In genomic region chr11:54145990-54146389, GRCm38 (mm10) we compare ENCODE assay signal across 24 mouse cellular contexts. TPM values are rescaled to one million over a fixed set of nuclear protein-coding genes. Genes with fewer than 3 reads are reported as not detected.
DNase-seq lines count a peak whose midpoint lies in the region; ATAC-seq lines count a peak whose summit lies in the region.
"Had no signal": no experiment of that assay in that cellular context is flagged by ENCODE, and none has a peak within 500 bp of the region (broad histone marks: within the 10 kb centered on the region; RNA-seq: fewer than 3 reads in every experiment).

No protein-coding gene starts in this region.

- no peak overlapping the region for H3K9ac ChIP-seq in forebrain, embryonic 14.5 days (ENCODE audit: low read length)
- H3K9ac ChIP-seq in forebrain, embryonic 13.5 days = no peak overlapping the region
- no peak overlapping the region for H3K9ac ChIP-seq in midbrain, embryonic 14.5 days (replicated peaks; ENCODE audit: low read length)
- H3K9ac ChIP-seq: embryonic facial prominence, embryonic 15.5 days; heart, embryonic 15.5 days; intestine, embryonic 15.5 days had no signal

- ATAC-seq in forebrain, embryonic 14.5 days = no peak
- no peak for ATAC-seq in forebrain, embryonic 13.5 days
- ATAC-seq in midbrain, embryonic 14.5 days (ENCODE audit: low FRiP score, low TSS enrichment) = no peak
- peak; percentile 12 for ATAC-seq in granulocyte monocyte progenitor cell, adult 5-6 weeks (replicated peaks; ENCODE audit: poor library complexity, severe bottlenecking)
- ATAC-seq: forebrain, embryonic 16.5 days; intestine, embryonic 15.5 days; Patski had no signal

- no peak overlapping the region for H3K4me3 ChIP-seq in forebrain, embryonic 14.5 days (ENCODE audit: low read depth, low read length)
- no peak overlapping the region for H3K4me3 ChIP-seq in forebrain, embryonic 13.5 days
- no peak overlapping the region for H3K4me3 ChIP-seq in midbrain, embryonic 14.5 days (replicated peaks; ENCODE audit: low read depth, low read length)
- H3K4me3 ChIP-seq in midbrain, embryonic 10.5 days = no peak overlapping the region
- H3K4me3 ChIP-seq: embryonic facial prominence, embryonic 15.5 days; erythroblast, embryonic 14.5 days; forebrain, embryonic 10.5 days; heart, adult 2 months; heart, embryonic 15.5 days; hindbrain, embryonic 10.5 days; intestine, embryonic 15.5 days had no signal

- H3K27ac ChIP-seq in forebrain, embryonic 14.5 days (ENCODE audit: low read depth, low read length) = no peak overlapping the region
- H3K27ac ChIP-seq in forebrain, embryonic 13.5 days = no peak overlapping the region
- H3K27ac ChIP-seq in midbrain, embryonic 14.5 days (replicated peaks; ENCODE audit: low read depth, low read length) = no peak overlapping the region
- no peak overlapping the region for H3K27ac ChIP-seq in midbrain, embryonic 10.5 days (replicated peaks)
- H3K27ac ChIP-seq: embryonic facial prominence, embryonic 15.5 days; forebrain, embryonic 10.5 days; heart, adult 2 months; heart, embryonic 15.5 days; hindbrain, embryonic 10.5 days; intestine, embryonic 15.5 days had no signal

- H3K27me3 ChIP-seq in forebrain, embryonic 14.5 days (replicated peaks; ENCODE audit: control insufficient read depth, insufficient read depth, low read length) = no peaks in the 10 kb centered on the region
- no peaks in the 10 kb centered on the region for H3K27me3 ChIP-seq in forebrain, embryonic 13.5 days
- H3K27me3 ChIP-seq in midbrain, embryonic 14.5 days (ENCODE audit: control insufficient read depth, insufficient read depth, low read length) = no peaks in the 10 kb centered on the region
- H3K27me3 ChIP-seq in midbrain, embryonic 10.5 days (ENCODE audit: low read depth, poor library complexity, severe bottlenecking) = no peaks in the 10 kb centered on the region
- H3K27me3 ChIP-seq: embryonic facial prominence, embryonic 15.5 days; heart, embryonic 15.5 days; intestine, embryonic 15.5 days; Patski had no signal

- no peak overlapping the region for H3K4me2 ChIP-seq in forebrain, embryonic 14.5 days (ENCODE audit: low read length)
- no peak overlapping the region for H3K4me2 ChIP-seq in forebrain, embryonic 13.5 days
- no peak overlapping the region for H3K4me2 ChIP-seq in midbrain, embryonic 14.5 days (ENCODE audit: low read length)
- H3K4me2 ChIP-seq: embryonic facial prominence, embryonic 15.5 days; heart, embryonic 11.5 days; heart, embryonic 15.5 days; intestine, embryonic 15.5 days had no signal

- no peaks in the 10 kb centered on the region for H3K4me1 ChIP-seq in forebrain, embryonic 14.5 days (ENCODE audit: control insufficient read depth, insufficient read depth, low read length)
- H3K4me1 ChIP-seq in forebrain, embryonic 13.5 days = no peaks in the 10 kb centered on the region
- H3K4me1 ChIP-seq in midbrain, embryonic 14.5 days (ENCODE audit: control insufficient read depth, insufficient read depth, low read length) = no peaks in the 10 kb centered on the region
- H3K4me1 ChIP-seq in midbrain, embryonic 10.5 days = peaks cover 8% of the 10 kb centered on the region; the same call in 1 of the 2 replicates
- H3K4me1 ChIP-seq: embryonic facial prominence, embryonic 15.5 days; heart, embryonic 15.5 days had no signal

- DNase-seq in forebrain, embryonic 14.5 days (ENCODE audit: low spot score) = peak; percentile 11
- DNase-seq in midbrain, embryonic 14.5 days = peak; percentile 24
- no peak for DNase-seq in midbrain, embryonic 10.5 days (ENCODE audit: low spot score)
- DNase-seq in thymus, postnatal 14 days = no peak
- DNase-seq in right cerebral cortex, postnatal 36 days (ENCODE audit: low spot score in 2 of 2) = no peak
- DNase-seq: adrenal gland, adult 2 months; adrenal gland, postnatal 25 days; cerebellum, adult 18-20 months; cerebellum, adult 9-11 months; cerebellum, postnatal 36 days; gastrocnemius, postnatal 10 days; heart, adult 2 months; heart, postnatal 14 days had no signal

- no peaks in the 10 kb centered on the region for H3K9me3 ChIP-seq in forebrain, embryonic 14.5 days (replicated peaks; ENCODE audit: control insufficient read depth, low read length)
- no peaks in the 10 kb centered on the region for H3K9me3 ChIP-seq in forebrain, embryonic 13.5 days (replicated peaks)
- H3K9me3 ChIP-seq in midbrain, embryonic 14.5 days (ENCODE audit: control insufficient read depth, low read length) = no peaks in the 10 kb centered on the region
- no peaks in the 10 kb centered on the region; the same call in 1 of the 2 replicates for H3K9me3 ChIP-seq in midbrain, embryonic 10.5 days (replicated peaks)
- H3K9me3 ChIP-seq: embryonic facial prominence, embryonic 15.5 days; forebrain, embryonic 10.5 days; heart, embryonic 15.5 days; intestine, embryonic 15.5 days had no signal

- no peaks in the 10 kb centered on the region for H3K36me3 ChIP-seq in forebrain, embryonic 14.5 days (ENCODE audit: control insufficient read depth, insufficient read depth, low read length)
- no peaks in the 10 kb centered on the region for H3K36me3 ChIP-seq in forebrain, embryonic 13.5 days (ENCODE audit: poor library complexity, severe bottlenecking)
- no peaks in the 10 kb centered on the region for H3K36me3 ChIP-seq in midbrain, embryonic 14.5 days (ENCODE audit: control insufficient read depth, insufficient read depth, low read length)
- no peaks in the 10 kb centered on the region for H3K36me3 ChIP-seq in midbrain, embryonic 10.5 days
- H3K36me3 ChIP-seq: embryonic facial prominence, embryonic 15.5 days; forebrain, embryonic 10.5 days; heart, embryonic 15.5 days; hindbrain, embryonic 10.5 days; intestine, embryonic 15.5 days had no signal

- 79% methylated on average over 6 of the region's 6 CpGs for WGBS in forebrain, embryonic 14.5 days
- WGBS in forebrain, embryonic 13.5 days = 76% methylated on average over 6 of the region's 6 CpGs
- 75% methylated on average over 6 of the region's 6 CpGs for WGBS in midbrain, embryonic 14.5 days
- 83% methylated on average over 6 of the region's 6 CpGs for WGBS in midbrain, embryonic 10.5 days

RNA-seq across cellular contexts. Expression of gene P4ha2, which starts 46.1 kb away (rescaled TPM):
- polyA plus RNA-seq in forebrain, embryonic 14.5 days (2014; fragmentation: Nextera tagmentation; extraction: Ambion mirVana) = 4.9 and 7.2 TPM in 2 replicates
- polyA plus RNA-seq in forebrain, embryonic 13.5 days (2015; fragmentation: Nextera tagmentation; extraction: Ambion mirVana) = 5.5 and 5.6 TPM in 2 replicates
- 6.5 and 10.5 TPM in 2 replicates for polyA plus RNA-seq in midbrain, embryonic 14.5 days (2014; fragmentation: Nextera tagmentation; extraction: Ambion mirVana)
- polyA plus RNA-seq in midbrain, embryonic 10.5 days (2016; fragmentation: Nextera tagmentation; extraction: Ambion mirVana) = 25.0 and 25.2 TPM in 2 replicates
- not detected in 2 replicates for total RNA-seq in granulocyte monocyte progenitor cell, adult 5-6 weeks (2014; fragmentation: Nextera tagmentation)
- total RNA-seq in granulocyte monocyte progenitor cell, adult 5-6 weeks (2017) = not detected in 2 replicates
- polyA plus RNA-seq: erythroblast, embryonic 14.5 days had no signal

Comparison
In these comparisons a context has a peak if more than half of its experiments do, and no peak if none do; other contexts are left out.
1. DNase-seq: peak in forebrain, embryonic 14.5 days (single experiment) and midbrain, embryonic 14.5 days (single experiment); none in midbrain, embryonic 10.5 days (single experiment), thymus, postnatal 14 days (single experiment) and right cerebral cortex, postnatal 36 days (0 of 2).